Mouse (Mus musculus) bone marrow, adult 2 months (tissue): ENCODE results near the gene AU021092.
A peak's percentile ranks its signal among the peaks of the same experiment; 100 is the strongest.

Experiments
- CTCF ChIP-seq: fragments of 200-500 bp; IDR thresholded peaks from 2 replicates; pipeline ENCODE4 v1.5.1; 2011; ENCODE audit warnings: low read length, control low read depth; ENCODE audit not compliant: control insufficient read depth, insufficient read depth
- POLR2A ChIP-seq: fragments of 200-500 bp; IDR thresholded peaks from 2 replicates; pipeline ENCODE4 v1.6.1; 2011; ENCODE audit warnings: low read depth, mild to moderate bottlenecking, control low read depth, low read length, borderline replicate concordance; ENCODE audit not compliant: control insufficient read depth

DNA sequence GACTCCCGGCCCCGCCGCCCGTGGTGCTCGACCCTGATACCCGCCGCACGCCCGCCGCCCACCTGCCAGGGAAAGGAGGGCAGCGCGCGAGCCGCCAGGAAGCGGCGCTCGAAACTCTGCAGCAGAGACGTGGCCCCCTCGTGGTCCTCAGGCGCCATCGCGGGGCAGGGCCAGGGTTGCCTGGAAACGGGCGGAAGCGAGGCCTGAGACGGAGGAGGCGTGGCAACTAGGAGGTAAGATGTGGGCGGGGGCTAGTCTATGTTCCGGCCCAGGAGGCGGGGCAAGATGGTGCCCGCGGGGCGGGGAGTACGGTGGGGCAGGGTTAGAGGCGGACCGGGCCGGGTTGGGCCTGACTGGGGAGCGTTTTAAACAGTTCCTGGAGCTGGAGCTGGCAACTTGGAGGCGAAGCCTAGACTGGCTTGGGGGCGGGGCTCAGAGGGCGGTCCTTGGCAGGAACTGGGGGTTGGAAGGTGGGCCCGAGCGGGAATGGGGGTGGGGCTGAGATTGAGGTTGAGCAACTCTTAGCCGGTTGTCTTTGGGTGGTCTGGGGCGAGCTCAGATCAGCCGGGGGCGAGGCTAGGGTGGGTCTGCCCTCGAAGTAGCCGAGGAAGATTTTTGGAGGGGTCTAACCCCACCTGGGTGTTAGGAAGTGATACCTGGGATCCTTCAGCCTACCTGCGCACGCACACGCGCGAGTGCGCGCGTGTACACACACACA is 33.8 kb upstream of the AU021092 start, which contains the start of gene Eef2kmt:
- TF ChIP-seq CTCF (peak; percentile 52; the same call in 1 of the 2 replicates), POLR2A (peak; percentile 42; the same call in 1 of the 2 replicates)
